Mouse (Mus musculus) liver, adult 2 months (tissue): ENCODE data around the gene Nppc. TPM values are rescaled to one million over a fixed set of nuclear protein-coding genes. Genes with fewer than 3 reads are reported as not detected.

Experiments used
- DNase-seq: peaks from one replicate; pipeline ENCODE4 v3.0.0-alpha.2; 2011; ENCODE audit warnings: low read depth, low spot score; ENCODE audit errors: extremely low read depth
- H3K27ac ChIP-seq: fragments of 200-500 bp; replicated peaks from 2 replicates; pipeline ENCODE4 v1.5.1; 2012; ENCODE audit warnings: low read depth, mild to moderate bottlenecking, control low read depth, inconsistent platforms, low read length; ENCODE audit not compliant: insufficient read depth
- H3K27me3 ChIP-seq: fragments of 200-500 bp; 2 replicates; pipeline ENCODE4 v1.6.1; 2012; ENCODE audit warnings: mild to moderate bottlenecking, moderate library complexity, low read length, inconsistent platforms; ENCODE audit not compliant: control insufficient read depth, insufficient read depth
- H3K36me3 ChIP-seq: fragments of 200-500 bp; 2 replicates; pipeline ENCODE4 v1.6.1; 2012; ENCODE audit warnings: low read length, inconsistent platforms; ENCODE audit not compliant: control insufficient read depth, insufficient read depth
- H3K4me1 ChIP-seq: fragments of 200-500 bp; 2 replicates; pipeline ENCODE4 v1.6.1; 2011; ENCODE audit warnings: low read length; ENCODE audit not compliant: control insufficient read depth, insufficient read depth
- H3K4me3 ChIP-seq: fragments of 200-500 bp; 2 replicates; pipeline ENCODE4 v1.5.1; 2011; ENCODE audit warnings: low read depth, mild to moderate bottlenecking, control low read depth, low read length, moderate library complexity; ENCODE audit not compliant: insufficient read depth
- H3K79me2 ChIP-seq: fragments of 200-500 bp; 2 replicates; pipeline ENCODE4 v1.6.1; 2012; ENCODE audit warnings: inconsistent platforms, mild to moderate bottlenecking, low read length, moderate library complexity; ENCODE audit not compliant: control insufficient read depth, insufficient read depth
- H3K9ac ChIP-seq: fragments of 200-500 bp; 2 replicates; pipeline ENCODE4 v1.6.1; 2012; ENCODE audit warnings: low read depth, mild to moderate bottlenecking, control low read depth, inconsistent platforms, low read length
- CTCF ChIP-seq: fragments of 200-500 bp; IDR thresholded peaks from 2 replicates; pipeline ENCODE4 v1.5.1; 2011; ENCODE audit warnings: low read depth, low read length, control low read depth
- POLR2A ChIP-seq: fragments of 200-500 bp; IDR thresholded peaks from 2 replicates; pipeline ENCODE4 v1.6.1; 2011; ENCODE audit warnings: low read length, control low read depth; ENCODE audit not compliant: insufficient read depth; ENCODE audit errors: extremely low read depth
- WGBS: fragments of 180-500 bp; shearing (Covaris S2); methylation state at CpG from one replicate; pipeline ENCODE4 v1.1.7; 2018; 5-methylcytosine and 5-hydroxymethylcytosine counted together
- polyA plus RNA-seq: library from polyadenylated mRNA; depleted of rRNA; stranded (reverse); fragments of >200 nt; gene quantifications from 2 replicates; pipeline ENCODE4 v1.2.3, GENCODE M21; 2012; rRNA removed
- total RNA-seq: library from RNA; depleted of rRNA; stranded (reverse); fragments of >200 nt; gene quantifications from 2 replicates; pipeline ENCODE4 v1.2.3, GENCODE M21; 2014; rRNA removed

The Nppc gene
- total and polyA plus RNA-seq, 2 experiments = not detected

- Histone ChIP-seq H3K36me3 (no peaks in the 10 kb centered on the region), H3K27ac (no peak overlapping the region), H3K4me3 (no peak overlapping the region), H3K27me3 (no peaks in the 10 kb centered on the region), H3K4me1 (peaks cover 2% of the 10 kb centered on the region; the same call in 1 of the 2 replicates), H3K9ac (no peak overlapping the region), H3K79me2 (no peaks in the 10 kb centered on the region)
- no peak for DNase-seq
- 72% methylated on average over 2 of the region's 2 CpGs for WGBS
- TF ChIP-seq CTCF = no peak
- TF ChIP-seq POLR2A = no peak
Observed at GRCm38 (mm10) chr1:86622296-86622695, 48.1 kb downstream of the Nppc start.

- no peaks in the 10 kb centered on the region for H3K36me3 ChIP-seq
- TF ChIP-seq CTCF (peak; percentile 61), POLR2A (no peak)
- WGBS = 43% methylated on average over 10 of the region's 10 CpGs
- H3K79me2 ChIP-seq = no peaks in the 10 kb centered on the region
- DNase-seq = peak; percentile 79
- no peak overlapping the region for H3K9ac ChIP-seq
- H3K4me3 ChIP-seq = no peak overlapping the region
- H3K27ac ChIP-seq = no peak overlapping the region
- no peaks in the 10 kb centered on the region for H3K27me3 ChIP-seq
- H3K4me1 ChIP-seq = peaks cover 2% of the 10 kb centered on the region; the same call in 1 of the 2 replicates
Observed at GRCm38 (mm10) chr1:86618454-86619125, 51.8 kb downstream of the Nppc start.

Other genes with a start within 250 kb of the Nppc start
- not detected in 2 replicates for gene Nmur1, start 244.3 kb downstream of the Nppc start, total RNA-seq
- not detected in 2 replicates for gene Nmur1, start 244.3 kb downstream of the Nppc start, polyA plus RNA-seq
- gene Tex44, start 244.2 kb downstream of the Nppc start, total RNA-seq = not detected in 2 replicates
- gene Tex44, start 244.2 kb downstream of the Nppc start, polyA plus RNA-seq = not detected in 2 replicates
- gene Ptma, start 143.8 kb downstream of the Nppc start, total RNA-seq = 259 and 274 TPM in 2 replicates
- 214 and 240 TPM in 2 replicates for gene Ptma, start 143.8 kb downstream of the Nppc start, polyA plus RNA-seq
- gene Pde6d, start 87.9 kb downstream of the Nppc start, total RNA-seq = 3.8 and 5.3 TPM in 2 replicates
- gene Pde6d, start 87.9 kb downstream of the Nppc start, polyA plus RNA-seq = 4.7 TPM in 2 replicates
- gene Cops7b, start 87.7 kb downstream of the Nppc start, total RNA-seq = 5.0 and 6.0 TPM in 2 replicates
- 13.4 and 20.2 TPM in 2 replicates for gene Cops7b, start 87.7 kb downstream of the Nppc start, polyA plus RNA-seq
- 13.2 and 13.4 TPM in 2 replicates for gene Dis3l2, start 33.2 kb upstream of the Nppc start, total RNA-seq
- 7.7 and 9.0 TPM in 2 replicates for gene Dis3l2, start 33.2 kb upstream of the Nppc start, polyA plus RNA-seq